Mouse (Mus musculus) liver, embryonic 14.5 days (tissue): Measurements from ENCODE around the gene Sla2. TPM values are rescaled to one million over a fixed set of nuclear protein-coding genes. Genes with fewer than 3 reads are reported as not detected.

Experiments
- ATAC-seq: fragments of 200-750 bp; cut with Nextera tagmentation; 2 replicates; pipeline ENCODE4 v1.8.0; 2017; ENCODE audit warnings: moderate number of reproducible peaks, mild to moderate bottlenecking, moderate library complexity; ENCODE audit not compliant: insufficient read depth
- DNase-seq, 3 experiments: peaks; one replicate each; pipeline ENCODE4 v3.0.0-alpha.2; 2012 to 2013; ENCODE audit warnings: low read depth in 3 of 3, low spot score in 3 of 3
- H3K27ac ChIP-seq: fragments of 300-500 bp; sonication (generic); 2 replicates; pipeline ENCODE4 v1.5.1; 2014; ENCODE audit warnings: moderate library complexity, mild to moderate bottlenecking, control low read depth, inconsistent platforms
- H3K27me3 ChIP-seq: fragments of 300-500 bp; sonication (generic); 2 replicates; pipeline ENCODE4 v1.6.1; 2014; ENCODE audit warnings: mild to moderate bottlenecking, low read length, moderate library complexity; ENCODE audit not compliant: control insufficient read depth, insufficient read depth
- H3K36me3 ChIP-seq: fragments of 300-500 bp; sonication (generic); replicated peaks from 2 replicates; pipeline ENCODE4 v1.6.1; 2014; ENCODE audit warnings: low read depth; ENCODE audit not compliant: control insufficient read depth, insufficient read depth
- H3K4me1 ChIP-seq, 2 experiments: fragments of 200-500 bp in 1 of 2; fragments of 300-500 bp in 1 of 2; sonication (generic) in 1 of 2; replicated peaks; 2 replicates each; pipeline ENCODE4 v1.6.1; 2012 to 2014; ENCODE audit warnings: antibody characterized with exemption in 1 of 2, inconsistent platforms in 1 of 2, low read length in 1 of 2; ENCODE audit not compliant: control insufficient read depth in 2 of 2, insufficient read depth in 2 of 2
- H3K4me2 ChIP-seq: fragments of 300-500 bp; sonication (generic); 2 replicates; pipeline ENCODE4 v1.6.1; 2014; ENCODE audit warnings: low read depth, mild to moderate bottlenecking, control low read depth, moderate library complexity
- H3K4me3 ChIP-seq, 2 experiments: fragments of 200-500 bp in 1 of 2; fragments of 300-500 bp in 1 of 2; sonication (generic) in 1 of 2; 2 replicates each; pipeline ENCODE4 v1.5.1; 2012 to 2014; ENCODE audit warnings: low read depth in 2 of 2, low read length in 2 of 2, mild to moderate bottlenecking in 2 of 2, control low read depth in 1 of 2, inconsistent platforms in 1 of 2, moderate library complexity in 1 of 2; ENCODE audit not compliant: insufficient read depth in 1 of 2
- H3K9ac ChIP-seq: fragments of 300-500 bp; sonication (generic); replicated peaks from 2 replicates; pipeline ENCODE4 v1.6.1; 2014; ENCODE audit warnings: mild to moderate bottlenecking, control low read depth, moderate library complexity
- H3K9me3 ChIP-seq: fragments of 300-500 bp; sonication (generic); 2 replicates; pipeline ENCODE4 v1.6.1; 2016; ENCODE audit warnings: low read length, mixed read lengths; ENCODE audit not compliant: control insufficient read depth
- CTCF ChIP-seq: IDR thresholded peaks from 2 replicates; pipeline ENCODE4 v1.5.1; 2016; ENCODE audit warnings: antibody characterized with exemption, low read depth, control low read depth
- EP300 ChIP-seq: IDR thresholded peaks from 2 replicates; pipeline ENCODE4 v1.6.1; 2016; ENCODE audit warnings: antibody characterized with exemption, low read depth
- WGBS: fragments of 180-500 bp; shearing (Covaris S2); extraction: QIAGEN DNeasy Blood & Tissue Kit; methylation state at CpG from one replicate; pipeline ENCODE4 v1.1.7; 2014; ENCODE audit not compliant: insufficient replicate concordance; 5-methylcytosine and 5-hydroxymethylcytosine counted together
- polyA plus RNA-seq, 2 experiments: library from polyadenylated mRNA; depleted of rRNA in 1 of 2; stranded (reverse) in 1 of 2; unstranded in 1 of 2; fragments of >200 nt; fragmentation: Nextera tagmentation in 1 of 2; extraction: Ambion mirVana in 1 of 2; gene quantifications; 2 replicates each; pipeline versions ENCODE4 v1.2.1 to v1.2.3; 2012 to 2014

The Sla2 gene
- polyA plus RNA-seq (2012; rRNA removed) = 0.89 and 0.90 TPM in 2 replicates
- 1.4 and 2.2 TPM in 2 replicates for polyA plus RNA-seq (2014; fragmentation: Nextera tagmentation; extraction: Ambion mirVana)

DNA sequence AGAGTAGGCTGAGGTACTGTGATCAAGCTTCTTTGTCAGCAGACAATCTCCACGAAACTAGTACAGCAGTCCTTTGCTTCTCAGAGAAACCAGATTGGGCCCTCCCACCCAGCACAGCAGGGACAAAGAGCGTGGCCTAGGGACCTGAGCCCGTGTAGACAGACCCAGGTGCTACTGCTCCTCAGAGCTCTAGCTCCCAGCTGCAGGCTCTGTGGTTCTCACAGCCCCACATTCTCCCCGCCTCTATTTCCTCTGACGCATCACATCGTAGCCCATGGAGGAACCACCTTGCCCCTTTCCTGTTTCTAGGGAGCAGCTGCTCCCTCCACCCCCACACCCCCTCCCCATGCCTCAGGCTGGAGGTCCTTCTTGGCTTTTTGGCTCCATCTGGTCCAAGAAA, at the start of gene Sla2:
TSS of gene Sla2 (minus strand) at position 176 of the 400 bp plus-strand sequence.
- no peak for ATAC-seq

DNA sequence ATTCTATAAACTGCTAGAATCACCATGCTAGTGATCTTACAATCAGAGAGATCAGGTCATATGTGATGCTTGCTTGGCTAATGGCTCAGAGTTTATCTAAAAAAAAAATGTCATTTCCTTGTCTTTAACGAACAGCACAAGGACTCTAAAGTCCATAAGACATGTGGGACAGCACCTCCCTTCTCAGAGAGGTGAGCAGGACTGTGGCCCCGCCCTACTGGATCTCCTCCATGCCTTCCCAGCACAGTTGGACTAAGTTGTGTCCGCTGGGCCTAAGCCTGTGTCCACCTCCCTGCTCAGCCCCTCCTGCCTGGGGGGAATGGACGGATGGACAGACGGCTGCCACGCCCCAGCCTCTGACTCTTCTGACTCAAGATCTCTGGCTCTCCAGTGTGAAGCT, 48.0 kb upstream of the Sla2 start:
- no peak overlapping the region for H3K27ac ChIP-seq
- H3K4me3 ChIP-seq = no peak overlapping the region
- DNase-seq = no peak
- ATAC-seq = no peak
- no peak for TF ChIP-seq EP300
- TF ChIP-seq CTCF = no peak
- WGBS = 79% methylated on average over 6 of the region's 6 CpGs
- no peak overlapping the region for H3K4me2 ChIP-seq
- H3K27me3 ChIP-seq = no peaks in the 10 kb centered on the region
- H3K36me3 ChIP-seq = peaks cover 23% of the 10 kb centered on the region
- no peaks in the 10 kb centered on the region for H3K9me3 ChIP-seq
- peaks cover 0 to under 1% of the 10 kb centered on the region in 2 experiments; a peak in 2 of 4 replicates for H3K4me1 ChIP-seq
- H3K9ac ChIP-seq = no peak overlapping the region

More for the DNA sequence above, at the start of gene Sla2:
- H3K9ac ChIP-seq = no peak within 1 kb of the TSS
- WGBS = 24% methylated on average over 6 of the region's 6 CpGs
- peak within 1 kb of the TSS in 1 of 2 experiments; percentile 8; a peak in 1 of 4 replicates for H3K4me3 ChIP-seq
- no peak for DNase-seq
- TF ChIP-seq CTCF = no peak
- TF ChIP-seq EP300 = no peak
- H3K27me3 ChIP-seq = no peaks in the 10 kb centered on the region
- H3K36me3 ChIP-seq = no peaks in the 10 kb centered on the region
- peaks cover 31 to 33% of the 10 kb centered on the region in 2 experiments for H3K4me1 ChIP-seq
- H3K9me3 ChIP-seq = no peaks in the 10 kb centered on the region
- H3K4me2 ChIP-seq = no peak within 1 kb of the TSS
- H3K27ac ChIP-seq = no peak within 1 kb of the TSS

DNA sequence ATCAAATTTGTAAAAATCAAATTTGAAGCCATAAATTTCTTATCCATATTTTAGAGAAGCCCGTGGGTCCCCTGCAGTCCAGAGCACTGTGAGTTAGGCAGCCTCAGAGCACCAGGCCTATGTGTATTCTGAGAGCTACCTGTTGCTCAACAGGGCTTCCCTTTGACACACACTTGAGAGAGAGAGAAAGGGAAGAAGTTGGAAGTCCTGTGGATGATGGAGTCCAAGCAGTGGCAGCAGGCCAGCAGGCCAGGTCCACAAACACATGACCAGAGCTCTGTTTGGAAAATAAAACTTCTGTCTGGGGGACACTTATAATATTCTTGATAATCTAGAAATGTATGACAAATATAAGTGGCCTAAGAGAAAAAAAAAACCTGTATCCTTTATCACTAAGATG, 46.4 kb upstream of the Sla2 start:
- H3K9ac ChIP-seq = no peak overlapping the region
- H3K27me3 ChIP-seq = no peaks in the 10 kb centered on the region
- H3K4me1 ChIP-seq = peaks cover 6 to 10% of the 10 kb centered on the region in 2 experiments; a peak in 3 of 4 replicates
- H3K4me2 ChIP-seq = no peak overlapping the region
- H3K9me3 ChIP-seq = no peaks in the 10 kb centered on the region
- DNase-seq (no peak), ATAC-seq (no peak)
- H3K36me3 ChIP-seq = peaks cover 25% of the 10 kb centered on the region
- 90% methylated on average over 1 of the region's 1 CpGs for WGBS
- no peak overlapping the region for H3K4me3 ChIP-seq
- no peak for TF ChIP-seq EP300
- TF ChIP-seq CTCF = no peak
- no peak overlapping the region for H3K27ac ChIP-seq

DNA sequence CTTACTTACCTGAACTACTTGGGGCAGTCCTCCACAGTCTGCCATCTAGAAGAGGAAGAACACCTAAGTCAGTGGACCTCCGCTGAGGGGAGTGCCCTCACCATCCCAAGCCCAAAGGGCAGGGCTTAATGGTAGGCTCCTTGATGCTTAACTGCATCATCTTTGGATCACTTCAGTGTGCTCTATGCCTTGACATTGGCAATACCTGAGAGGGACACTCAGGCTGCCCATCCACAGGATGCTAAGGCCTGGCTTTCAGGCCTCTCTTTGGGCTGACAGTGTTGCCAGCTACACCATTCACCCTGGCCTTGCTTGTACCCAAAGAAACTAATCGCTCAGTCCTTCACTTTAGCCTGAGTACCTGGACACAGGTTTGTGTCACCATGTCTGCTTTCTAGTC, 44.4 kb upstream of the Sla2 start:
- Histone ChIP-seq H3K36me3 (peaks cover 24% of the 10 kb centered on the region), H3K4me3 (no peak overlapping the region), H3K4me2 (no peak overlapping the region), H3K27me3 (no peaks in the 10 kb centered on the region), H3K27ac (no peak overlapping the region), H3K4me1 (peaks cover 9 to 28% of the 10 kb centered on the region in 2 experiments; a peak in 3 of 4 replicates), H3K9me3 (no peaks in the 10 kb centered on the region), H3K9ac (no peak overlapping the region)
- DNase-seq (no peak), ATAC-seq (no peak)
- 89% methylated on average over 2 of the region's 2 CpGs for WGBS
- TF ChIP-seq EP300 (no peak), CTCF (no peak)

DNA sequence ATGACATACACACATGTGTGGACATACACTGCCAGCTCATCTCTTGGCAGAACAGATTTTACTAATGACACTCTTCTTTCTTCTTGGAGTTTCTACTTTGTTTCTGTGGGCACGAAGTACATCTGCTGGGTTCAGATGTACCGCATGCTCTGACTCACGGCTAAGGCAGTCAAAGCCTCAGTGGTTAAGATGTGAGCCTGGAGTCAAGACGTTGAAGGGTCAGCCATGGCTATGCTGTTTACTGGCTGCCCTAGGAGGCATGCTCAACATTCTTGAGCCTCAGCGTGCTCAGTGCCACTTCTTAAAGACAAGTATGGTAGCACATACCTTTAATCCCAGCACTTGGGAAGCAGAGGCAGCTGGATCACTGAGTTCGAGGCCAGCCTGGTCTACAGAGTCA, 43.6 kb upstream of the Sla2 start:
- Histone ChIP-seq H3K9me3 (no peaks in the 10 kb centered on the region), H3K4me2 (no peak overlapping the region), H3K4me1 (peaks cover 10 to 36% of the 10 kb centered on the region in 2 experiments), H3K27me3 (no peaks in the 10 kb centered on the region), H3K27ac (no peak overlapping the region), H3K4me3 (no peak overlapping the region), H3K36me3 (peaks cover 19% of the 10 kb centered on the region), H3K9ac (no peak overlapping the region)
- no peak for TF ChIP-seq EP300
- no peak for TF ChIP-seq CTCF
- no peak for ATAC-seq
- no peak for DNase-seq
- 82% methylated on average over 6 of the region's 6 CpGs for WGBS
